Mouse (Mus musculus) ES-E14 (cell line): ENCODE data around the gene Zfp668. TPM values are rescaled to one million over a fixed set of nuclear protein-coding genes. Genes with fewer than 3 reads are reported as not detected.

Experiments used
- DNase-seq: peaks from one replicate; pipeline ENCODE4 v3.0.0-alpha.2; 2013; ENCODE audit warnings: low read depth, low spot score
- H3K27ac ChIP-seq: 2 replicates; pipeline ENCODE4 v1.5.1; 2012; ENCODE audit warnings: low read depth, mild to moderate bottlenecking, low read length, moderate library complexity, mixed read lengths; ENCODE audit not compliant: poor library complexity, insufficient read depth, severe bottlenecking
- H3K36me3 ChIP-seq: 2 replicates; pipeline ENCODE4 v1.6.1; 2012; ENCODE audit warnings: mild to moderate bottlenecking, low read length, moderate library complexity, mixed read lengths; ENCODE audit not compliant: control insufficient read depth, poor library complexity, insufficient read depth, severe bottlenecking
- H3K4me1 ChIP-seq, 2 experiments: fragments of 150-350 bp in 1 of 2; sonication (generic) in 1 of 2; 2 replicates each; pipeline ENCODE4 v1.6.1; 2012; ENCODE audit warnings: low read length in 2 of 2, mild to moderate bottlenecking in 1 of 2, mixed read lengths in 1 of 2; ENCODE audit not compliant: control insufficient read depth in 2 of 2, insufficient read depth in 2 of 2, poor library complexity in 1 of 2
- H3K4me3 ChIP-seq, 2 experiments: fragments of 150-350 bp in 1 of 2; sonication (generic) in 1 of 2; 2 replicates each; pipeline ENCODE4 v1.5.1; 2012; ENCODE audit warnings: low read length in 2 of 2, low read depth in 1 of 2, mild to moderate bottlenecking in 1 of 2, mixed read lengths in 1 of 2; ENCODE audit not compliant: insufficient read depth in 1 of 2, poor library complexity in 1 of 2, severe bottlenecking in 1 of 2
- H3K9ac ChIP-seq: 2 replicates; pipeline ENCODE4 v1.6.1; 2012; ENCODE audit warnings: low read depth, mild to moderate bottlenecking, low read length, mixed read lengths; ENCODE audit not compliant: poor library complexity, insufficient read depth, severe bottlenecking
- H3K9me3 ChIP-seq: fragments of 150-350 bp; sonication (generic); 2 replicates; pipeline ENCODE4 v1.6.1; 2012; ENCODE audit warnings: low read depth, mild to moderate bottlenecking, low read length; ENCODE audit not compliant: control insufficient read depth, insufficient read depth
- CHD2 ChIP-seq: IDR thresholded peaks from 2 replicates; pipeline ENCODE4 v1.6.1; 2014; ENCODE audit warnings: mild to moderate bottlenecking, low read depth, low read length, inconsistent platforms
- HCFC1 ChIP-seq: IDR thresholded peaks from 2 replicates; pipeline ENCODE4 v1.6.1; 2012; ENCODE audit warnings: low read length, inconsistent platforms, borderline replicate concordance; ENCODE audit not compliant: insufficient read depth
- MAFK ChIP-seq: IDR thresholded peaks from 2 replicates; pipeline ENCODE4 v1.6.1; 2014; ENCODE audit warnings: mild to moderate bottlenecking, low read depth, low read length, inconsistent platforms; ENCODE audit not compliant: insufficient read depth
- ZC3H11A ChIP-seq: IDR thresholded peaks from 2 replicates; pipeline ENCODE4 v1.6.1; 2012; ENCODE audit warnings: low read depth, mild to moderate bottlenecking, inconsistent platforms, low read length, borderline replicate concordance
- ZNF384 ChIP-seq: IDR thresholded peaks from 2 replicates; pipeline ENCODE4 v1.6.1; 2012; ENCODE audit warnings: low read depth, low read length, inconsistent platforms
- in situ Hi-C, 2 experiments: fragments of 600-800 bp; cut with MboI; formaldehyde crosslinking; loops; one replicate each; pipeline ENCODE4 v1.15.1; 2025; ENCODE audit warnings: low sequenced_read_pairs in 2 of 2, inconsistent platforms in 1 of 2; ENCODE audit not compliant: unreplicated experiment in 2 of 2
- total RNA-seq: library from RNA; depleted of rRNA; stranded (reverse); fragments of 300-350 nt; gene quantifications from 2 replicates; pipeline ENCODE4 v1.2.3, GENCODE M21; 2012

Gene Zfp668
- total RNA-seq, 1 experiment, result 8.6 TPM

- no peak for DNase-seq
- in situ Hi-C loops, result no loop called here
- Histone ChIP-seq H3K4me3 (no peak overlapping the region), H3K27ac (no peak overlapping the region), H3K9ac (no peak overlapping the region), H3K4me1 (peaks cover 0 to 2% of the 10 kb centered on the region in 2 experiments; a peak in 1 of 4 replicates), H3K9me3 (no peaks in the 10 kb centered on the region), H3K36me3 (peaks cover 57% of the 10 kb centered on the region)
- TF ChIP-seq MAFK, result no peak
- TF ChIP-seq CHD2, result no peak
- no peak for TF ChIP-seq ZNF384
- TF ChIP-seq ZC3H11A, result no peak
- no peak for TF ChIP-seq HCFC1
Measured at GRCm38 (mm10) chr7:127879301-127879700, 2.7 kb upstream of the Zfp668 start.

DNA sequence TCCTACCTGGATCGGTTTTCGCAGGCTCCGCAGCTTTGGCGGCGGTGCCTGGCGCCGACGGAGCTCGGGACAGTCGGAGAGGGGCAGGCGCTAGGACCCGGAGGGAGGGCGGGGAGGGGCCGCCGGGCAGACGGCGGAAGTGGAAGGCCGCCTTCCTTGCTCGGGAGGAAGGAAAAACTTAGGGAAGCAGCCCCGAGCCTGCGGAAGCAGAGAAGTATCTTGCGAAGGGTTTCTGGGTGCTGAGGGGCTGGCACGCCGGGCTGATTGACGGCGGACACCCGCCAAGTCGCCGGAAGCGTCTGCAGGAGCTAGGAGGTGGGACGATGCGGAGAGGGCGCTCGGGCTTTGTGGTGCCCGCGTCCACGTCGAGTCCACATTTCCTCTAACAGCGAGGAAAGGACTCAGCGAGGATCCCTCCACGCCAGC lies 574 bp downstream of the Zfp668 start, which contains the start of gene Zfp646:
Zfp646 (plus strand) TSS at position 181 of the 426 bp plus-strand sequence.
- no peak for TF ChIP-seq MAFK
- no peak for TF ChIP-seq ZC3H11A
- TF ChIP-seq HCFC1, result no peak
- TF ChIP-seq CHD2, result no peak
- TF ChIP-seq ZNF384, result no peak
- H3K36me3 ChIP-seq, result peaks cover 28% of the 10 kb centered on the region
- H3K27ac ChIP-seq, result peak within 1 kb of the TSS; percentile 99
- peak within 1 kb of the TSS; percentile 77 to 90 for H3K4me3 ChIP-seq
- H3K9me3 ChIP-seq, result no peaks in the 10 kb centered on the region
- in situ Hi-C loops, result no loop called here
- peak within 1 kb of the TSS; percentile 100 for H3K9ac ChIP-seq
- peaks cover 0 to 2% of the 10 kb centered on the region in 2 experiments; a peak in 1 of 4 replicates for H3K4me1 ChIP-seq
- no peak for DNase-seq

GRCm38 (mm10) chr7:127875627-127876001 lies 1.0 kb downstream of the Zfp668 start:
- H3K4me1 ChIP-seq, result peaks cover 0 to 2% of the 10 kb centered on the region in 2 experiments; a peak in 1 of 4 replicates
- H3K9ac ChIP-seq, result peak overlapping the region; percentile 100
- H3K27ac ChIP-seq, result peak overlapping the region; percentile 99
- no peaks in the 10 kb centered on the region for H3K9me3 ChIP-seq
- H3K36me3 ChIP-seq, result peaks cover 24% of the 10 kb centered on the region
- H3K4me3 ChIP-seq, result peak overlapping the region; percentile 77 to 90
- in situ Hi-C loops, result no loop called here
- DNase-seq, result peak; percentile 73
- peak; percentile 74 for TF ChIP-seq HCFC1
- no peak for TF ChIP-seq CHD2
- no peak for TF ChIP-seq ZC3H11A

DNA sequence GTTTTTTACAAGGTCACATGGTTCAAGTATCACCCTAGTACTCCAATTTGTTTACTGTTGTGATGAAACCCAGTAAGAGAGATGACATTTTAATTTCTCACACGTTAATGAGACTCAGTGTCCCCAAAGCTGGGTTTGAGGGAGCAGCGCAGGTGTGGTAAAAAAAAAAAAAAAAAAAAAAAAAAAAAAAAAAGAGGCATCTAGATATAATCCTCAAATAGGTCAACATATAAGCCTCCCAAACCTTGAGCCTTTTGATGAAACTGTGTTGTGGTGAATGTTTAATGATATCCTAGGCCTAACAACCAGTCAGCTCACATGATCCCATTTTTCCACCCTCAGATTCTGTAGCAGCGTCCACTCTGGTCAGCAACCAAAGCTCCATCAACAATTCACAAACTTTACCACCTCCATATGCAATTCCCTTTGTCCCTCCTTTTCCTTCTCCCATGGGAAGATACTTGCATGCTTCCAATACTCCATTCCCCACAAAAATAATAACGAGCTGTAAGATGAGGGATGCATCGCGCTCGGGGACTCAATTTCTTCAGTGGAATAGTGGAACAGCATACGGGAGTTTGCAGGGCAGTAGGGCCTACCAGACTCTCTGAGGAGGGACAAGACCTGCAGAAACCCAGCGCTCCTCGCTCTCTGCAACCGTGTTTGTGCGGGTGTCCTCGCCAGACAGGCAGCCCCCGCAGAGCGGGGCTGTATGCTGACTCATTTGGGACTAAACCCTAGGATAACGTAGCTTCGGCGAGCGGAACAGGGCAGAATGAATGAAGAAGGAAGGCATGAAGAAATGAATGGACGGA lies 1.6 kb downstream of the Zfp668 start:
- in situ Hi-C loops, result no loop called here
- no peak for DNase-seq
- peak overlapping the region; percentile 77 to 90 for H3K4me3 ChIP-seq
- peaks cover 18% of the 10 kb centered on the region for H3K36me3 ChIP-seq
- H3K9ac ChIP-seq, result peak overlapping the region; percentile 100
- H3K4me1 ChIP-seq, result peaks cover 0 to 2% of the 10 kb centered on the region in 2 experiments; a peak in 1 of 4 replicates
- peak overlapping the region; percentile 99; the same call in 1 of the 2 replicates for H3K27ac ChIP-seq
- no peaks in the 10 kb centered on the region for H3K9me3 ChIP-seq
- TF ChIP-seq ZNF384 (peak; percentile 71), CHD2 (no peak), ZC3H11A (no peak), HCFC1 (no peak), MAFK (no peak)
